Mouse (Mus musculus) embryonic fibroblast, embryonic 13.5 days (primary cell): ENCODE measurements around the gene 5031439G07Rik.

ENCODE experiments used
- CTCF ChIP-seq: IDR thresholded peaks from 2 replicates; pipeline ENCODE4 v1.5.1; 2011; ENCODE audit warnings: mild to moderate bottlenecking, control low read depth, low read length, moderate library complexity, borderline replicate concordance; ENCODE audit not compliant: insufficient read depth
- POLR2A ChIP-seq: IDR thresholded peaks from 2 replicates; pipeline ENCODE4 v1.6.1; 2011; ENCODE audit warnings: low read depth, mild to moderate bottlenecking, control low read depth, low read length, moderate library complexity

DNA sequence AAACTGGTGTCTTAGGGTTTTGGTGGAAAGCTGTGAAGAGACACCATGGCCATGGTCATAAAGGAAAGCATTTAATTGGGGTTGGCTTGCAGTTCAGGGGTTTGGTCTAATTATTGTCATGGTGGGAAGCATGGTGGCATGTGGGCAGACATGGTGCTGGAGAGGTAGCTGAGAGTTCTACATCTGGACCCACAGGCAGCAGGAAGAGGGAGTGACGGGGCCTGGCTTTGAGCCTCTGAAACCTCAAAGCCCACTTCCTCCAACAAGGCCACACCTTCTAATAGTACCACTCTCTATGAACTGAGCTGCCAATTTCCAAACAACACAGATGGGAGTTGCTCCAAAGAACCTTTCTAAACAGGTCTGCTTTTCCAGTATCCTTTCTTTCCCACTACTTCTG lies 91.7 kb downstream of the 5031439G07Rik start:
- TF ChIP-seq CTCF (no peak), POLR2A (no peak)
